Mouse (Mus musculus): ENCODE data around the gene Glb1l3.

DNA sequence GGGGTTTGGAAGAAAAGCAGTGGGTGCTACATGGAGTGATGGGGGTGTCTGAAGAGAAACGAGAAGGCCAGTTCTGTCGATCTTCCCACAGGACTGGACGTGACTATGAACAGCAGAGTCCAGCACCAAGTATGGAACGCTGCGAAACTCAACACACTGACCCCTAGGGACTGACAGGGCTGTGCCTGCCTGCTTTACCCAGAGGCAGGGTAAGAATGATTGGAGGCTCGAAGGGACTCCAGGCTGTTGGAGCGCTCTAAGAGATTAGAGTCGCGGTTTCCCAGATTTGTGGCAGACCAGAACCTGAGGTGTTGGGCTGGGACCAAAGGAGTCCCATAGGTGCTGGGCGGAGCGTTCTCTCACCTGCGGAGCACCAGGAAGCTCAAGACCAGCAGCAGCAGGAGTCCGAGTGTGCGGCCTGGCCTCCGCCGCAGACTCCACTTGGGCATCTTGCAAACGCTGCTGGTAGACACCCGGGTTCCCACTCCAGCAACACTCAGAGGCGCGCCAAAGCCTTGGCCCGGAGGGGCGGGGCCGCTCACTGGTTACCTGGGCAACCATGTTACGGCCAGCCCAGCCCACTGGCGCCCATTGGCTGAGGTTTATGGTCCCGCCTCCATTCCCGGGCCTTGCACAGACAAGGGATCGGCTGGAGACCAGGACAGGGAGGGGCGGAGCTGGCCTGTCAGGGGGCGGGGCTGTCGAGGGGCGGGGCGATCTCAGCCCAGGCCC lies 54.6 kb downstream of the Glb1l3 start, which contains the start of gene Glb1l2:
- TF ChIP-seq POLR2A (IDR thresholded peaks at IDR 0.05; ENCODE audit: low read depth, low read length) (no peak), CTCF (IDR thresholded peaks at IDR 0.05; ENCODE audit: extremely low read depth, insufficient read length, insufficient replicate concordance, low read depth, low read length) (no peak)
